11 mouse cellular contexts compared by ENCODE assay signal in genomic region chr17:29396056-29396799, GRCm38 (mm10). TPM values are rescaled to one million over a fixed set of nuclear protein-coding genes. Genes with fewer than 3 reads are reported as not detected.
A peak's percentile ranks its signal among the peaks of the same experiment; 100 is the strongest.
DNase-seq lines count a peak whose midpoint lies in the region; ATAC-seq and TF ChIP-seq lines count a peak whose summit lies in the region.
"Had no signal": no experiment of that assay in that cellular context is flagged by ENCODE, and none has a peak within 500 bp of the region (broad histone marks: within the 10 kb centered on the region; RNA-seq: fewer than 3 reads in every experiment).

No protein-coding gene starts in this region.

- H3K9ac ChIP-seq in heart, embryonic 16.5 days (ENCODE audit: low read length) = 0 out of 2 replicates have a peak overlapping the region, but pooled peaks have one; percentile 28
- peak overlapping the region; percentile 84 for H3K9ac ChIP-seq in MEL (ENCODE audit: control insufficient read depth, low read depth, low read length, poor library complexity, severe bottlenecking)
- peak overlapping the region; percentile 56; the same call in 1 of the 2 replicates for H3K9ac ChIP-seq in liver, embryonic 16.5 days (ENCODE audit: low read depth, low read length)
- H3K9ac ChIP-seq: hindbrain, embryonic 14.5 days; limb, embryonic 15.5 days had no signal

- no peaks in the 10 kb centered on the region; the same call in 1 of the 2 replicates for H3K79me2 ChIP-seq in MEL (ENCODE audit: control insufficient read depth, insufficient read depth, low read length, poor library complexity)

- H3K4me3 ChIP-seq in heart, embryonic 16.5 days (ENCODE audit: low read length) = no peak overlapping the region
- H3K4me3 ChIP-seq in MEL (ENCODE audit: control insufficient read depth in 1 of 2, insufficient read depth in 1 of 2, low read depth in 2 of 2, low read length in 2 of 2) = peak overlapping the region; percentile 11 to 21; a peak in 2 of 4 replicates
- no peak overlapping the region for H3K4me3 ChIP-seq in liver, embryonic 16.5 days (ENCODE audit: low read depth, low read length)
- H3K4me3 ChIP-seq: layer of hippocampus, adult 2 months; left cerebral cortex, adult 2 months; limb, embryonic 15.5 days had no signal

- no peak overlapping the region for H3K4me2 ChIP-seq in heart, embryonic 16.5 days (ENCODE audit: low read depth, low read length)
- H3K4me2 ChIP-seq in liver, embryonic 16.5 days (ENCODE audit: low read depth, low read length) = peak overlapping the region; percentile 75; the same call in 1 of the 2 replicates
- H3K4me2 ChIP-seq: hindbrain, embryonic 14.5 days had no signal

- DNase-seq in heart, postnatal 36 days = no peak
- peak; percentile 32 for DNase-seq in CD4-positive helper T cell, adult 2 months (ENCODE audit: low read depth, low spot score)
- peak; percentile 51 for DNase-seq in MEL (ENCODE audit: low read depth, low spot score)
- DNase-seq in adipocyte (ENCODE audit: low spot score) = no peak
- no peak for DNase-seq in thymus, postnatal 36 days

- ATAC-seq in heart, embryonic 16.5 days (replicated peaks; ENCODE audit: extremely low read depth, insufficient read depth, low FRiP score) = no peak
- ATAC-seq in liver, embryonic 16.5 days (ENCODE audit: low read depth) = no peak

- TF ChIP-seq RAD21 in MEL (IDR thresholded peaks at IDR 0.05; ENCODE audit: low read depth, low read length) = no peak

- no peak for TF ChIP-seq EP300 in MEL (IDR thresholded peaks at IDR 0.05; ENCODE audit: low read depth in 1 of 2, low read length in 2 of 2)

- peaks cover 36% of the 10 kb centered on the region for H3K4me1 ChIP-seq in heart, embryonic 16.5 days (ENCODE audit: control insufficient read depth, insufficient read depth, low read length)
- peaks cover 4 to 50% of the 10 kb centered on the region in 2 experiments for H3K4me1 ChIP-seq in MEL (ENCODE audit: control insufficient read depth in 1 of 2, insufficient read depth in 2 of 2, low read length in 2 of 2)
- peaks cover 49% of the 10 kb centered on the region for H3K4me1 ChIP-seq in liver, embryonic 16.5 days (ENCODE audit: control insufficient read depth, low read depth, low read length)

- H3K27ac ChIP-seq in heart, embryonic 16.5 days (ENCODE audit: low read length) = no peak overlapping the region
- H3K27ac ChIP-seq in MEL (ENCODE audit: control insufficient read depth, low read depth, low read length) = peak overlapping the region; percentile 89
- no peak overlapping the region for H3K27ac ChIP-seq in liver, embryonic 16.5 days (ENCODE audit: low read length)
- H3K27ac ChIP-seq: hindbrain, embryonic 14.5 days; layer of hippocampus, adult 2 months; left cerebral cortex, adult 2 months had no signal

- WGBS in heart, embryonic 16.5 days = 53% methylated on average over 6 of the region's 6 CpGs
- WGBS in liver, embryonic 16.5 days (ENCODE audit: insufficient replicate concordance) = 45% methylated on average over 6 of the region's 6 CpGs

- TF ChIP-seq POLR2A in MEL (IDR thresholded peaks at IDR 0.05; ENCODE audit: control insufficient read depth in 1 of 2, insufficient read depth in 1 of 2, low read depth in 1 of 2, low read length in 2 of 2, poor library complexity in 1 of 2) = no peak

- H3K27me3 ChIP-seq in heart, embryonic 16.5 days (ENCODE audit: control insufficient read depth, insufficient read depth, low read length) = no peaks in the 10 kb centered on the region
- H3K27me3 ChIP-seq in MEL (ENCODE audit: control insufficient read depth in 1 of 2, insufficient read depth in 2 of 2, low read length in 2 of 2) = no peaks in the 10 kb centered on the region
- no peaks in the 10 kb centered on the region for H3K27me3 ChIP-seq in liver, embryonic 16.5 days (ENCODE audit: control insufficient read depth, insufficient read depth, low read depth, low read length)
- H3K27me3 ChIP-seq: limb, embryonic 15.5 days had no signal

- no peak for TF ChIP-seq CTCF in MEL (IDR thresholded peaks at IDR 0.05 in 2 of 3, conservative IDR thresholded peaks at IDR 0.05 in 1 of 3; ENCODE audit: control insufficient read depth in 1 of 3, insufficient read depth in 1 of 3, low read depth in 2 of 3, low read length in 3 of 3, poor library complexity in 1 of 3, severe bottlenecking in 1 of 3)

- no peaks in the 10 kb centered on the region for H3K9me3 ChIP-seq in heart, embryonic 16.5 days (replicated peaks; ENCODE audit: control insufficient read depth, low read length)
- H3K9me3 ChIP-seq in MEL (replicated peaks; ENCODE audit: insufficient read depth, low read length) = no peaks in the 10 kb centered on the region
- H3K9me3 ChIP-seq in liver, embryonic 16.5 days (replicated peaks; ENCODE audit: control insufficient read depth, low read length) = no peaks in the 10 kb centered on the region
- H3K9me3 ChIP-seq: limb, embryonic 15.5 days had no signal

- intact Hi-C loops in heart, postnatal 36 days (cut with DNase I) = no loop called here

- H3K36me3 ChIP-seq in heart, embryonic 16.5 days (ENCODE audit: control insufficient read depth, insufficient read depth) = no peaks in the 10 kb centered on the region
- H3K36me3 ChIP-seq in MEL (ENCODE audit: control insufficient read depth in 1 of 2, insufficient read depth in 2 of 2, low read length in 2 of 2) = peaks cover 0 to 28% of the 10 kb centered on the region in 2 experiments; a peak in 2 of 4 replicates
- no peaks in the 10 kb centered on the region for H3K36me3 ChIP-seq in liver, embryonic 16.5 days (ENCODE audit: control insufficient read depth, insufficient read depth)
- H3K36me3 ChIP-seq: limb, embryonic 15.5 days had no signal

TF ChIP-seq in MEL, 35 proteins besides CTCF, POLR2A, EP300 and RAD21:
- TF ChIP-seq MAX (IDR thresholded peaks at IDR 0.05; ENCODE audit: low read length) (no peak), TBP (IDR thresholded peaks at IDR 0.05; ENCODE audit: low read depth, low read length) (0 out of 2 replicates have a peak, but pooled peaks have one; percentile 17), ETS1 (IDR thresholded peaks at IDR 0.05; ENCODE audit: low read depth, low read length) (peak; percentile 27; the same call in 1 of the 2 replicates)

RNA-seq across cellular contexts. Expression of gene Fgd2, which starts 35.5 kb away (rescaled TPM):
- polyA plus RNA-seq in heart, embryonic 16.5 days (2015; fragmentation: Nextera tagmentation; extraction: Ambion mirVana) = 4.8 and 4.9 TPM in 2 replicates
- 1 to 10 TPM; 3.5 to 4.5 TPM for total RNA-seq in heart, postnatal 36 days (2021)
- total RNA-seq in MEL (2012; rRNA removed) = 0.07 and 0.23 TPM in 2 replicates
- under 1 TPM in 1 of 2 experiments, not detected in 1; 0.39 TPM for polyA plus RNA-seq in MEL (2012; ENCODE audit: insufficient read depth in 1 of 2, insufficient read length in 2 of 2, low read depth in 1 of 2, low replicate concordance in 2 of 2, missing spikeins in 1 of 2)
- polyA plus RNA-seq in liver, embryonic 16.5 days (2015; fragmentation: Nextera tagmentation; extraction: Ambion mirVana) = 7.7 and 8.1 TPM in 2 replicates

RNA-seq across cellular contexts. Expression of gene Mtch1, which starts 48.5 kb away (rescaled TPM):
- 220 and 273 TPM in 2 replicates for polyA plus RNA-seq in heart, embryonic 16.5 days (2015; fragmentation: Nextera tagmentation; extraction: Ambion mirVana)
- total RNA-seq in heart, postnatal 36 days (2021) = 100 to 1,000 TPM; 201 to 211 TPM
- total RNA-seq in MEL (2012; rRNA removed) = 119 and 143 TPM in 2 replicates
- 100 to 1,000 TPM; 147 to 233 TPM for polyA plus RNA-seq in MEL (2012; ENCODE audit: insufficient read depth in 1 of 2, insufficient read length in 2 of 2, low read depth in 1 of 2, low replicate concordance in 2 of 2, missing spikeins in 1 of 2)
- 33.3 and 48.5 TPM in 2 replicates for polyA plus RNA-seq in liver, embryonic 16.5 days (2015; fragmentation: Nextera tagmentation; extraction: Ambion mirVana)

Comparison
In these comparisons a context has a peak if more than half of its experiments do, and no peak if none do; other contexts are left out.
1. H3K4me3 ChIP-seq: peak in MEL (2 of 2); none in heart, embryonic 16.5 days (single experiment) and liver, embryonic 16.5 days (single experiment).
2. H3K9ac ChIP-seq: peak in every context shown above with its lines; median percentile 84 in MEL; 56 in liver, embryonic 16.5 days; 28 in heart, embryonic 16.5 days.
3. DNase-seq: peak in CD4-positive helper T cell, adult 2 months (single experiment) and MEL (single experiment); none in heart, postnatal 36 days (0 of 2), adipocyte (single experiment) and thymus, postnatal 36 days (0 of 2).